32 mouse cellular contexts compared by ENCODE assay signal in genomic region chr14:116348560-116348959, GRCm38 (mm10).
DNase-seq lines count a peak whose midpoint lies in the region; ATAC-seq and TF ChIP-seq lines count a peak whose summit lies in the region.
"Had no signal": no experiment of that assay in that cellular context is flagged by ENCODE, and none has a peak within 500 bp of the region (broad histone marks: within the 10 kb centered on the region; RNA-seq: fewer than 3 reads in every experiment).

No protein-coding gene starts in this region.

- DNase-seq in kidney, postnatal 0 days (ENCODE audit: low spot score), result peak; percentile 36
- DNase-seq in kidney, adult 11 months, result no peak
- peak; percentile 10 for DNase-seq in embryo, embryonic 10.5 days (ENCODE audit: low spot score)
- DNase-seq in cerebellum, postnatal 36 days, result no peak
- no peak for DNase-seq in urinary bladder, postnatal 25 days (ENCODE audit: low spot score)
- DNase-seq: adrenal gland, postnatal 25 days; cerebellum, adult 18-20 months; cerebellum, postnatal 10 days; gastrocnemius, adult 2 months; gastrocnemius, postnatal 36 days; heart, adult 18-20 months; heart, postnatal 14 days; kidney, adult 18-20 months; kidney, postnatal 36 days; left cerebral cortex, postnatal 4 days; liver, postnatal 0 days; lung, postnatal 4 days; thymus, adult 18-20 months; thymus, postnatal 36 days had no signal

- ATAC-seq in kidney, postnatal 0 days (replicated peaks; ENCODE audit: low FRiP score, low read depth), result no peak
- 0 out of 2 replicates have a peak, but pooled peaks have one; percentile 67 for ATAC-seq in embryonic facial prominence, embryonic 12.5 days (ENCODE audit: insufficient number of reproducible peaks, insufficient read depth, low FRiP score, low TSS enrichment)
- peak; percentile 84 for ATAC-seq in stomach, embryonic 15.5 days (ENCODE audit: insufficient read depth, low FRiP score, low read depth)
- no peak for ATAC-seq in inflammation-experienced regulatory T-cells, adult 6 months
- ATAC-seq: CD4-positive, CD25-positive, alpha-beta regulatory T cell, adult 4 months; forebrain, embryonic 15.5 days; liver, embryonic 12.5 days; liver, postnatal 0 days had no signal

- no peak overlapping the region for H3K27ac ChIP-seq in kidney, postnatal 0 days
- no peak overlapping the region for H3K27ac ChIP-seq in embryonic facial prominence, embryonic 12.5 days
- peak overlapping the region; percentile 59; the same call in 1 of the 2 replicates for H3K27ac ChIP-seq in stomach, embryonic 15.5 days
- H3K27ac ChIP-seq: forebrain, embryonic 10.5 days; forebrain, embryonic 15.5 days; gastrocnemius, adult 2 months; hindbrain, embryonic 10.5 days; hindbrain, embryonic 15.5 days; kidney, embryonic 15.5 days; liver, embryonic 12.5 days; midbrain, embryonic 12.5 days; neural tube, embryonic 13.5 days had no signal

- H3K4me1 ChIP-seq in kidney, postnatal 0 days (replicated peaks; ENCODE audit: insufficient read depth, low read length), result no peaks in the 10 kb centered on the region
- H3K4me1 ChIP-seq in embryonic facial prominence, embryonic 12.5 days, result peaks cover 5% of the 10 kb centered on the region; the same call in 1 of the 2 replicates
- H3K4me1 ChIP-seq in stomach, embryonic 15.5 days, result peaks cover 7% of the 10 kb centered on the region; the same call in 1 of the 2 replicates
- H3K4me1 ChIP-seq: forebrain, embryonic 10.5 days; forebrain, embryonic 15.5 days; hindbrain, embryonic 10.5 days; hindbrain, embryonic 15.5 days; kidney, embryonic 15.5 days; liver, embryonic 12.5 days; megakaryocyte, embryonic 14.5 days; midbrain, embryonic 12.5 days; neural tube, embryonic 13.5 days had no signal

- H3K36me3 ChIP-seq in kidney, postnatal 0 days (ENCODE audit: insufficient read depth, low read length), result no peaks in the 10 kb centered on the region
- H3K36me3 ChIP-seq in embryonic facial prominence, embryonic 12.5 days, result no peaks in the 10 kb centered on the region
- no peaks in the 10 kb centered on the region for H3K36me3 ChIP-seq in stomach, embryonic 15.5 days
- H3K36me3 ChIP-seq: forebrain, embryonic 10.5 days; forebrain, embryonic 15.5 days; hindbrain, embryonic 10.5 days; hindbrain, embryonic 15.5 days; kidney, embryonic 15.5 days; liver, embryonic 12.5 days; midbrain, embryonic 12.5 days; neural tube, embryonic 13.5 days had no signal

- no peak overlapping the region for H3K4me2 ChIP-seq in kidney, postnatal 0 days (ENCODE audit: low read length)
- H3K4me2 ChIP-seq in embryonic facial prominence, embryonic 12.5 days (replicated peaks), result no peak overlapping the region
- no peak overlapping the region for H3K4me2 ChIP-seq in stomach, embryonic 15.5 days
- H3K4me2 ChIP-seq: forebrain, embryonic 15.5 days; hindbrain, embryonic 15.5 days; kidney, embryonic 15.5 days; liver, embryonic 12.5 days; midbrain, embryonic 12.5 days; neural tube, embryonic 13.5 days had no signal

- no peak for TF ChIP-seq CTCF in kidney, postnatal 0 days (IDR thresholded peaks at IDR 0.05; ENCODE audit: low read depth)

- H3K27me3 ChIP-seq in kidney, postnatal 0 days (ENCODE audit: insufficient read depth, low read length), result no peaks in the 10 kb centered on the region
- H3K27me3 ChIP-seq in embryonic facial prominence, embryonic 12.5 days, result no peaks in the 10 kb centered on the region
- H3K27me3 ChIP-seq in stomach, embryonic 15.5 days (replicated peaks), result no peaks in the 10 kb centered on the region
- H3K27me3 ChIP-seq: forebrain, embryonic 15.5 days; hindbrain, embryonic 15.5 days; kidney, embryonic 15.5 days; liver, embryonic 12.5 days; megakaryocyte, embryonic 14.5 days; midbrain, embryonic 12.5 days; neural tube, embryonic 13.5 days had no signal

- H3K4me3 ChIP-seq in kidney, postnatal 0 days (replicated peaks; ENCODE audit: low read depth, low read length), result no peak overlapping the region
- no peak overlapping the region for H3K4me3 ChIP-seq in embryonic facial prominence, embryonic 12.5 days
- no peak overlapping the region for H3K4me3 ChIP-seq in stomach, embryonic 15.5 days (replicated peaks)
- H3K4me3 ChIP-seq: forebrain, embryonic 10.5 days; forebrain, embryonic 15.5 days; gastrocnemius, adult 2 months; hindbrain, embryonic 10.5 days; hindbrain, embryonic 15.5 days; kidney, embryonic 15.5 days; liver, embryonic 12.5 days; megakaryocyte, embryonic 14.5 days; midbrain, embryonic 12.5 days; neural tube, embryonic 13.5 days had no signal

- H3K9me3 ChIP-seq in kidney, postnatal 0 days (replicated peaks; ENCODE audit: low read length), result no peaks in the 10 kb centered on the region
- H3K9me3 ChIP-seq in embryonic facial prominence, embryonic 12.5 days, result no peaks in the 10 kb centered on the region
- no peaks in the 10 kb centered on the region for H3K9me3 ChIP-seq in stomach, embryonic 15.5 days
- H3K9me3 ChIP-seq: forebrain, embryonic 10.5 days; forebrain, embryonic 15.5 days; hindbrain, embryonic 10.5 days; hindbrain, embryonic 15.5 days; kidney, embryonic 15.5 days; liver, embryonic 12.5 days; midbrain, embryonic 12.5 days; neural tube, embryonic 13.5 days had no signal

- H3K9ac ChIP-seq in kidney, postnatal 0 days (ENCODE audit: low read depth, low read length), result no peak overlapping the region
- H3K9ac ChIP-seq in embryonic facial prominence, embryonic 12.5 days, result no peak overlapping the region
- no peak overlapping the region for H3K9ac ChIP-seq in stomach, embryonic 15.5 days
- H3K9ac ChIP-seq: forebrain, embryonic 15.5 days; hindbrain, embryonic 15.5 days; kidney, embryonic 15.5 days; liver, embryonic 12.5 days; liver, postnatal 0 days; midbrain, embryonic 12.5 days; neural tube, embryonic 13.5 days had no signal

- WGBS in kidney, postnatal 0 days, result 62% methylated on average over 3 of the region's 3 CpGs
- 35% methylated on average over 3 of the region's 3 CpGs for WGBS in embryonic facial prominence, embryonic 12.5 days
- 14% methylated on average over 3 of the region's 3 CpGs for WGBS in stomach, embryonic 15.5 days

Comparison
In these comparisons a context has a peak if more than half of its experiments do, and no peak if none do; other contexts are left out.
1. DNase-seq: peak in kidney, postnatal 0 days (single experiment) and embryo, embryonic 10.5 days (single experiment); none in kidney, adult 11 months (single experiment), cerebellum, postnatal 36 days (0 of 2) and urinary bladder, postnatal 25 days (single experiment).
2. ATAC-seq: peak in embryonic facial prominence, embryonic 12.5 days (single experiment) and stomach, embryonic 15.5 days (single experiment); none in kidney, postnatal 0 days (single experiment) and inflammation-experienced regulatory T-cells, adult 6 months (single experiment).